18 mouse cellular contexts compared by ENCODE assay signal in the genomic region with DNA sequence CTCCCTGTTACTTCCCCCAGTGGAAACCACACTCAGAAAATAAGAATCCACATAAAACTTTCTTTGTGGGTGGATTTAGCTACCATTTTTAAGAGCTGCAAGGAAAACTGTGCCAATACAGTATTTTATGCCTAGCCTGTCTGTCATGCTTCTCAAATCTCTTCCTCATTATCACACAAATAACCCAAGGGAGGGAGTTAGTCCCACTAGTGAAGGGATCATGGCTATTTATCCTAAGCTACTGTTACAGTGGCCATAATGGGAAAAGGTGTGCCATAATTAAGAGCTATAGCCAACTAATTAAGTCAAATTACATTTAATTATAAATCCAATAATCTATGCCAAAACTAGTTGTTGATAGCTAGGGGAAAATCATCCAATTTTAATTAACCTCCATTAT.
DNase-seq lines count a peak whose midpoint lies in the region; ATAC-seq lines count a peak whose summit lies in the region.
"Had no signal": no experiment of that assay in that cellular context is flagged by ENCODE, and none has a peak within 500 bp of the region (broad histone marks: within the 10 kb centered on the region; RNA-seq: fewer than 3 reads in every experiment).

No protein-coding gene starts in this region.

- no peak overlapping the region for H3K4me3 ChIP-seq in midbrain, embryonic 14.5 days (replicated peaks; ENCODE audit: low read depth, low read length)
- no peak overlapping the region for H3K4me3 ChIP-seq in midbrain, embryonic 16.5 days (ENCODE audit: low read depth, low read length)
- H3K4me3 ChIP-seq: embryonic facial prominence, embryonic 10.5 days; embryonic facial prominence, embryonic 12.5 days; forebrain, embryonic 13.5 days; forebrain, embryonic 15.5 days had no signal

- H3K36me3 ChIP-seq in midbrain, embryonic 14.5 days (ENCODE audit: control insufficient read depth, insufficient read depth, low read length), result no peaks in the 10 kb centered on the region
- H3K36me3 ChIP-seq in midbrain, embryonic 16.5 days (ENCODE audit: control insufficient read depth, insufficient read depth, low read length), result no peaks in the 10 kb centered on the region
- H3K36me3 ChIP-seq: embryonic facial prominence, embryonic 10.5 days; embryonic facial prominence, embryonic 12.5 days; forebrain, embryonic 15.5 days had no signal

- peak; percentile 37 for DNase-seq in midbrain, embryonic 14.5 days
- DNase-seq in retina, postnatal 1 day, result peak; percentile 7
- no peak for DNase-seq in retina, embryonic 14.5 days (ENCODE audit: low spot score)
- no peak for DNase-seq in urinary bladder, postnatal 4 days (ENCODE audit: low spot score in 2 of 2)
- DNase-seq: adrenal gland, adult 2 months; adrenal gland, postnatal 10 days; adrenal gland, postnatal 25 days; cerebellum, adult 11-12 months; cerebellum, adult 2 months; cerebellum, adult 9-10 months; cerebellum, postnatal 10 days; cerebellum, postnatal 25 days; forebrain, postnatal 0 days had no signal

- no peaks in the 10 kb centered on the region for H3K27me3 ChIP-seq in midbrain, embryonic 14.5 days (ENCODE audit: control insufficient read depth, insufficient read depth, low read length)
- no peaks in the 10 kb centered on the region for H3K27me3 ChIP-seq in midbrain, embryonic 16.5 days (ENCODE audit: control insufficient read depth, insufficient read depth, low read depth, low read length)
- H3K27me3 ChIP-seq: embryonic facial prominence, embryonic 12.5 days; forebrain, embryonic 13.5 days; forebrain, embryonic 15.5 days had no signal

- no peak for ATAC-seq in midbrain, embryonic 14.5 days (ENCODE audit: low FRiP score, low TSS enrichment)
- no peak for ATAC-seq in midbrain, embryonic 16.5 days
- ATAC-seq: forebrain, embryonic 13.5 days; forebrain, embryonic 15.5 days; forebrain, postnatal 0 days had no signal

- H3K4me2 ChIP-seq in midbrain, embryonic 14.5 days (ENCODE audit: low read length), result no peak overlapping the region
- H3K4me2 ChIP-seq in midbrain, embryonic 16.5 days (ENCODE audit: low read length), result no peak overlapping the region
- H3K4me2 ChIP-seq: embryonic facial prominence, embryonic 12.5 days; forebrain, embryonic 13.5 days; forebrain, embryonic 15.5 days had no signal

- H3K9me3 ChIP-seq in midbrain, embryonic 14.5 days (ENCODE audit: control insufficient read depth, low read length), result no peaks in the 10 kb centered on the region
- no peaks in the 10 kb centered on the region for H3K9me3 ChIP-seq in midbrain, embryonic 16.5 days (replicated peaks; ENCODE audit: control insufficient read depth, low read length, poor library complexity, severe bottlenecking)
- H3K9me3 ChIP-seq: embryonic facial prominence, embryonic 10.5 days; embryonic facial prominence, embryonic 12.5 days; forebrain, embryonic 13.5 days; forebrain, embryonic 15.5 days had no signal

- no peak overlapping the region for H3K9ac ChIP-seq in midbrain, embryonic 14.5 days (replicated peaks; ENCODE audit: low read length)
- no peak overlapping the region for H3K9ac ChIP-seq in midbrain, embryonic 16.5 days (ENCODE audit: low read depth, low read length)
- H3K9ac ChIP-seq: embryonic facial prominence, embryonic 12.5 days; forebrain, embryonic 13.5 days; forebrain, embryonic 15.5 days; forebrain, postnatal 0 days had no signal

- H3K27ac ChIP-seq in midbrain, embryonic 14.5 days (replicated peaks; ENCODE audit: low read depth, low read length), result no peak overlapping the region
- no peak overlapping the region for H3K27ac ChIP-seq in midbrain, embryonic 16.5 days (ENCODE audit: low read length)
- H3K27ac ChIP-seq: embryonic facial prominence, embryonic 10.5 days; embryonic facial prominence, embryonic 12.5 days; forebrain, embryonic 13.5 days; forebrain, embryonic 15.5 days had no signal

- no peaks in the 10 kb centered on the region for H3K4me1 ChIP-seq in midbrain, embryonic 14.5 days (ENCODE audit: control insufficient read depth, insufficient read depth, low read length)
- H3K4me1 ChIP-seq in midbrain, embryonic 16.5 days (ENCODE audit: control insufficient read depth, insufficient read depth, low read length), result no peaks in the 10 kb centered on the region
- H3K4me1 ChIP-seq: embryonic facial prominence, embryonic 10.5 days; embryonic facial prominence, embryonic 12.5 days; forebrain, embryonic 13.5 days; forebrain, embryonic 15.5 days had no signal

Comparison
In these comparisons a context has a peak if more than half of its experiments do, and no peak if none do; other contexts are left out.
1. DNase-seq: peak in midbrain, embryonic 14.5 days (single experiment) and retina, postnatal 1 day (single experiment); none in retina, embryonic 14.5 days (single experiment) and urinary bladder, postnatal 4 days (0 of 2).